Comparison of ENCODE assay signal across 8 mouse cellular contexts in the genomic region with DNA sequence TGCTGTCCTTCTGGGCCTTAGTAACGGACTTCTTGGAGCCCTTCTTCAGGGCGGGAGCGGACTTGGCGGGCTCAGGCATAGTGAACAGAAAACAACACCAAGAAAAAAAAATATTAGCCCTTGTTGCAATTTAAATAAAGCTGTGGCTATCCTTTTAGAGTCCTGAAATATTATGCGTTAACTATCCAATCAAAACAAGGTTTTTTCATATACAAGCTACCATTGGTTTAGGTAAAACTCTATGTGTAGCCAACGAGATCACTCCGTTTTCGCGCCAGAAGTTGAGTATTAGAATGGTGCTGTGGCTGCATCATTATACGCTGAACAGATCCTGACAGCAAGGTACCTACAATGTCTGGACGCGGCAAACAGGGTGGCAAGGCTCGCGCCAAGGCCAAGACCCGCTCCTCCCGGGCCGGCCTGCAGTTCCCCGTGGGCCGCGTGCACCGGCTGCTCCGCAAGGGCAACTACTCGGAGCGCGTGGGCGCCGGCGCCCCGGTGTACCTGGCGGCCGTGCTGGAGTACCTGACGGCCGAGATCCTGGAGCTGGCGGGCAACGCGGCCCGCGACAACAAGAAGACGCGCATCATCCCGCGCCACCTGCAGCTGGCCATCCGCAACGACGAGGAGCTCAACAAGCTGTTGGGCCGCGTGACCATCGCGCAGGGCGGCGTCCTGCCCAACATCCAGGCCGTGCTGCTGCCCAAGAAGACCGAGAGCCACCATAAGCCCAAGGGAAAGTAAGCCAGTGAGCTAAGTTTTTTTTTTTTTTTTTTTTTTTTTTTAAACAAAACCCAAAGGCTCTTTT. TPM values are rescaled to one million over a fixed set of nuclear protein-coding genes. Genes with fewer than 3 reads are reported as not detected.
A peak's percentile ranks its signal among the peaks of the same experiment; 100 is the strongest.
DNase-seq lines count a peak whose midpoint lies in the region; ATAC-seq and TF ChIP-seq lines count a peak whose summit lies in the region.
"Not testable (repeated sequence)": the region's sequence is repeated elsewhere in the genome, so short reads cannot be mapped to it uniquely, and the experiment has no call there.

A gene (plus strand): TSS at position 347 of the 808 bp plus-strand sequence.

- ATAC-seq in forebrain, embryonic 12.5 days (ENCODE audit: low FRiP score) = peak; percentile 54
- peak; percentile 49 for ATAC-seq in liver, embryonic 13.5 days (ENCODE audit: low read depth)
- peak; percentile 54 for ATAC-seq in stomach, embryonic 14.5 days (ENCODE audit: insufficient number of reproducible peaks, insufficient read depth, low FRiP score, low read depth)

- not testable (repeated sequence) for H3K9me3 ChIP-seq in E14TG2a.4 (ENCODE audit: low read length); forebrain, embryonic 12.5 days; liver, embryonic 13.5 days (replicated peaks); stomach, embryonic 14.5 days (ENCODE audit: control insufficient read depth, low read depth, low read length)

- peak within 1 kb of the TSS; percentile 58 for H3K4me2 ChIP-seq in forebrain, embryonic 12.5 days
- peak within 1 kb of the TSS; percentile 65 for H3K4me2 ChIP-seq in liver, embryonic 13.5 days
- H3K4me2 ChIP-seq in myocyte (ENCODE audit: low read depth) = peak within 1 kb of the TSS; percentile 88
- peak within 1 kb of the TSS; percentile 55 for H3K4me2 ChIP-seq in stomach, embryonic 14.5 days (replicated peaks; ENCODE audit: low read depth, low read length)

- H3K36me3 ChIP-seq in E14TG2a.4 (ENCODE audit: insufficient read depth, low read length); forebrain, embryonic 12.5 days (replicated peaks); liver, embryonic 13.5 days; myocyte (ENCODE audit: control insufficient read depth, insufficient read depth); stomach, embryonic 14.5 days (ENCODE audit: control insufficient read depth, insufficient read depth, low read length): not testable (repeated sequence)

- H3K4me3 ChIP-seq in E14TG2a.4 (replicated peaks; ENCODE audit: low read length) (peak within 1 kb of the TSS; percentile 83), myocyte (peak within 1 kb of the TSS; percentile 41)
- peak within 1 kb of the TSS; percentile 50 for H3K4me3 ChIP-seq in forebrain, embryonic 12.5 days (replicated peaks)
- peak within 1 kb of the TSS; percentile 63 for H3K4me3 ChIP-seq in liver, embryonic 13.5 days (replicated peaks)
- H3K4me3 ChIP-seq in stomach, embryonic 14.5 days (ENCODE audit: low read depth, low read length) = peak within 1 kb of the TSS; percentile 53

- DNase-seq in c-Kit-positive CD71-positive TER-119-positive erythroid progenitor cells, embryonic 14.5 days (ENCODE audit: low spot score) = peak; percentile 94
- peak; percentile 77 to 79 for DNase-seq in heart, postnatal 10 days
- DNase-seq in kidney, postnatal 36 days = peak; percentile 70 to 75
- peak; percentile 83 for DNase-seq in liver, embryonic 13.5 days

- H3K79me2 ChIP-seq in myocyte (ENCODE audit: control insufficient read depth, insufficient read depth) = not testable (repeated sequence)

- TF ChIP-seq CTCF in E14TG2a.4 (conservative IDR thresholded peaks at IDR 0.05; ENCODE audit: low read length) = not testable (repeated sequence)

- peak within 1 kb of the TSS; percentile 98 for H3K27ac ChIP-seq in forebrain, embryonic 12.5 days
- peak within 1 kb of the TSS; percentile 98 for H3K27ac ChIP-seq in liver, embryonic 13.5 days
- H3K27ac ChIP-seq in stomach, embryonic 14.5 days (ENCODE audit: low read length) = peak within 1 kb of the TSS; percentile 97

- H3K4me1 ChIP-seq in E14TG2a.4 (replicated peaks; ENCODE audit: low read depth, low read length) = peaks cover 37% of the 10 kb centered on the region
- peaks cover 34% of the 10 kb centered on the region for H3K4me1 ChIP-seq in forebrain, embryonic 12.5 days
- peaks cover 50% of the 10 kb centered on the region for H3K4me1 ChIP-seq in liver, embryonic 13.5 days (replicated peaks)
- peaks cover 10% of the 10 kb centered on the region for H3K4me1 ChIP-seq in stomach, embryonic 14.5 days (ENCODE audit: control insufficient read depth, insufficient read depth, low read length)

- 0% methylated on average over 27 of the region's 53 CpGs for WGBS in forebrain, embryonic 12.5 days
- WGBS in liver, embryonic 13.5 days (ENCODE audit: insufficient replicate concordance) = under 1% methylated on average over 31 of the region's 53 CpGs
- under 1% methylated on average over 24 of the region's 53 CpGs for WGBS in stomach, embryonic 14.5 days

- not testable (repeated sequence) for H3K27me3 ChIP-seq in E14TG2a.4 (ENCODE audit: insufficient read depth, low read length); forebrain, embryonic 12.5 days; liver, embryonic 13.5 days; myocyte (ENCODE audit: control insufficient read depth, insufficient read depth, insufficient read length); stomach, embryonic 14.5 days (ENCODE audit: control insufficient read depth, insufficient read depth, low read length)

- intact Hi-C loops in heart, postnatal 10 days (cut with DNase I) = loop anchor here (5.0 to 10.0 kb wide), 3 partner anchors 49 to 1491 kb away; a partner anchor contains a TSS

- H3ac ChIP-seq in myocyte (ENCODE audit: control insufficient read depth, insufficient read length) = not testable (repeated sequence)

- peak; percentile 57 for TF ChIP-seq POLR2A in myocyte (IDR thresholded peaks at IDR 0.05; ENCODE audit: insufficient read length, low read depth)

- peak within 1 kb of the TSS; percentile 77 for H3K9ac ChIP-seq in forebrain, embryonic 12.5 days
- H3K9ac ChIP-seq in liver, embryonic 13.5 days = peak within 1 kb of the TSS; percentile 84
- H3K9ac ChIP-seq in stomach, embryonic 14.5 days (replicated peaks; ENCODE audit: low read depth, low read length) = peak within 1 kb of the TSS; percentile 70

TF ChIP-seq in myocyte, 11 proteins besides CTCF, POLR2A, EP300 and RAD21:
- peak; percentile 79 for TF ChIP-seq POLR2AphosphoS2 (IDR thresholded peaks at IDR 0.05; ENCODE audit: insufficient read length, low read depth)
- peak; percentile 68 for TF ChIP-seq E2F4 (IDR thresholded peaks at IDR 0.05; ENCODE audit: insufficient read depth)

RNA-seq across cellular contexts. Expression of the gene that starts here (rescaled TPM):
- 9.3 and 10.7 TPM in 2 replicates for polyA plus RNA-seq in forebrain, embryonic 12.5 days (2016; fragmentation: Nextera tagmentation; extraction: Ambion mirVana)
- 100 to 1,000 TPM; 171 to 245 TPM for total RNA-seq in heart, postnatal 10 days (2021)
- polyA plus RNA-seq in liver, embryonic 13.5 days (2015; fragmentation: Nextera tagmentation; extraction: Ambion mirVana) = 7.7 and 13.6 TPM in 2 replicates
- 24.4 TPM for polyA plus RNA-seq in myocyte (2012; fragmentation: generic; extraction: Trizol)
- 7.8 and 14.1 TPM in 2 replicates for polyA plus RNA-seq in stomach, embryonic 14.5 days (2014; fragmentation: Nextera tagmentation; extraction: Ambion mirVana)

Comparison
In these comparisons a context has a peak if more than half of its experiments do, and no peak if none do; other contexts are left out.
1. Peak in every context shown above with its lines: DNase-seq, ATAC-seq, H3K4me3 ChIP-seq and H3K27ac ChIP-seq.